Mouse (Mus musculus): ENCODE results near the gene Psmc5. TPM values are rescaled to one million over a fixed set of nuclear protein-coding genes. Genes with fewer than 3 reads are reported as not detected.
"Not testable (repeated sequence)": the region's sequence is repeated elsewhere in the genome, so short reads cannot be mapped to it uniquely, and the experiment has no call there.

The Psmc5 gene
- polyA plus RNA-seq, 1 experiment, result 19.4 TPM

GRCm38 (mm10) chr11:106220603-106221002 lies 35.4 kb upstream of the Psmc5 start:
- no peaks in the 10 kb centered on the region for H3K27me3 ChIP-seq (ENCODE audit: control insufficient read depth, insufficient read depth, low read length)
- WGBS, result 56% methylated on average over 3 of the region's 3 CpGs
- H3K4me3 ChIP-seq (ENCODE audit: low read depth, low read length), result no peak overlapping the region
- H3K27ac ChIP-seq (ENCODE audit: insufficient read depth, low read depth, low read length), result no peak overlapping the region
- peaks cover 10% of the 10 kb centered on the region for H3K36me3 ChIP-seq (ENCODE audit: control insufficient read depth, insufficient read depth, low read length)
- no peaks in the 10 kb centered on the region; the same call in 1 of the 2 replicates for H3K4me1 ChIP-seq (ENCODE audit: control insufficient read depth, insufficient read depth, insufficient read length, low read length)
- TF ChIP-seq CTCF (IDR thresholded peaks at IDR 0.05; ENCODE audit: extremely low read depth, insufficient read length, insufficient replicate concordance, low read depth, low read length) (no peak), POLR2A (IDR thresholded peaks at IDR 0.05; ENCODE audit: low read depth, low read length) (no peak)

- 75% methylated on average over 8 of the region's 8 CpGs for WGBS
- not testable (repeated sequence) for H3K27me3 ChIP-seq (ENCODE audit: control insufficient read depth, insufficient read depth, low read length); H3K4me3 ChIP-seq (ENCODE audit: low read depth, low read length); H3K27ac ChIP-seq (ENCODE audit: insufficient read depth, low read depth, low read length); H3K4me1 ChIP-seq (ENCODE audit: control insufficient read depth, insufficient read depth, insufficient read length, low read length)
- peaks cover 53% of the 10 kb centered on the region for H3K36me3 ChIP-seq (ENCODE audit: control insufficient read depth, insufficient read depth, low read length)
Observed at GRCm38 (mm10) chr11:106233978-106234377, 22.0 kb upstream of the Psmc5 start.

- H3K27ac ChIP-seq (ENCODE audit: insufficient read depth, low read depth, low read length), result no peak overlapping the region
- H3K27me3 ChIP-seq (ENCODE audit: control insufficient read depth, insufficient read depth, low read length), result no peaks in the 10 kb centered on the region
- H3K36me3 ChIP-seq (ENCODE audit: control insufficient read depth, insufficient read depth, low read length), result peaks cover 86% of the 10 kb centered on the region
- no peak; the same call in 1 of the 2 replicates for TF ChIP-seq CTCF (IDR thresholded peaks at IDR 0.05; ENCODE audit: extremely low read depth, insufficient read length, insufficient replicate concordance, low read depth, low read length)
- TF ChIP-seq POLR2A (IDR thresholded peaks at IDR 0.05; ENCODE audit: low read depth, low read length), result no peak
- WGBS, result 95% methylated on average over 1 of the region's 1 CpGs
- H3K4me3 ChIP-seq (ENCODE audit: low read depth, low read length), result no peak overlapping the region
- no peaks in the 10 kb centered on the region for H3K4me1 ChIP-seq (ENCODE audit: control insufficient read depth, insufficient read depth, insufficient read length, low read length)
Observed at GRCm38 (mm10) chr11:106246834-106247233, 9.1 kb upstream of the Psmc5 start.

GRCm38 (mm10) chr11:106249326-106249725 lies 6.6 kb upstream of the Psmc5 start:
- WGBS, result 63% methylated on average over 7 of the region's 7 CpGs
- H3K4me3 ChIP-seq (ENCODE audit: low read depth, low read length), result no peak overlapping the region
- H3K27me3 ChIP-seq (ENCODE audit: control insufficient read depth, insufficient read depth, low read length), result no peaks in the 10 kb centered on the region
- TF ChIP-seq POLR2A (IDR thresholded peaks at IDR 0.05; ENCODE audit: low read depth, low read length) (no peak), CTCF (IDR thresholded peaks at IDR 0.05; ENCODE audit: extremely low read depth, insufficient read length, insufficient replicate concordance, low read depth, low read length) (no peak)
- H3K27ac ChIP-seq (ENCODE audit: insufficient read depth, low read depth, low read length), result no peak overlapping the region
- peaks cover 75% of the 10 kb centered on the region for H3K36me3 ChIP-seq (ENCODE audit: control insufficient read depth, insufficient read depth, low read length)
- no peaks in the 10 kb centered on the region for H3K4me1 ChIP-seq (ENCODE audit: control insufficient read depth, insufficient read depth, insufficient read length, low read length)

- H3K4me3 ChIP-seq (ENCODE audit: low read depth, low read length), result no peak overlapping the region; the same call in 1 of the 2 replicates
Observed at GRCm38 (mm10) chr11:106254767-106255166, 1.2 kb upstream of the Psmc5 start.

GRCm38 (mm10) chr11:106255174-106255573 lies 780 bp upstream of the Psmc5 start:
- H3K27ac ChIP-seq (ENCODE audit: insufficient read depth, low read depth, low read length), result no peak overlapping the region
- H3K27me3 ChIP-seq (ENCODE audit: control insufficient read depth, insufficient read depth, low read length), result no peaks in the 10 kb centered on the region
- H3K4me1 ChIP-seq (ENCODE audit: control insufficient read depth, insufficient read depth, insufficient read length, low read length), result peaks cover 6% of the 10 kb centered on the region; the same call in 1 of the 2 replicates
- WGBS, result 1% methylated on average over 22 of the region's 22 CpGs
- H3K4me3 ChIP-seq (ENCODE audit: low read depth, low read length), result peak overlapping the region; percentile 77
- peaks cover 32% of the 10 kb centered on the region for H3K36me3 ChIP-seq (ENCODE audit: control insufficient read depth, insufficient read depth, low read length)
- TF ChIP-seq POLR2A (IDR thresholded peaks at IDR 0.05; ENCODE audit: low read depth, low read length), result no peak
- TF ChIP-seq CTCF (IDR thresholded peaks at IDR 0.05; ENCODE audit: extremely low read depth, insufficient read length, insufficient replicate concordance, low read depth, low read length), result no peak

More at GRCm38 (mm10) chr11:106254767-106255166, 1.2 kb upstream of the Psmc5 start:
- peaks cover 6% of the 10 kb centered on the region; the same call in 1 of the 2 replicates for H3K4me1 ChIP-seq (ENCODE audit: control insufficient read depth, insufficient read depth, insufficient read length, low read length)
- H3K27ac ChIP-seq (ENCODE audit: insufficient read depth, low read depth, low read length), result no peak overlapping the region
- WGBS, result 5% methylated on average over 2 of the region's 2 CpGs
- TF ChIP-seq POLR2A (IDR thresholded peaks at IDR 0.05; ENCODE audit: low read depth, low read length), result no peak
- TF ChIP-seq CTCF (IDR thresholded peaks at IDR 0.05; ENCODE audit: extremely low read depth, insufficient read length, insufficient replicate concordance, low read depth, low read length), result no peak
- peaks cover 36% of the 10 kb centered on the region for H3K36me3 ChIP-seq (ENCODE audit: control insufficient read depth, insufficient read depth, low read length)
- no peaks in the 10 kb centered on the region for H3K27me3 ChIP-seq (ENCODE audit: control insufficient read depth, insufficient read depth, low read length)

GRCm38 (mm10) chr11:106256775-106257174 lies 821 bp downstream of the Psmc5 start:
- Histone ChIP-seq H3K4me1 (ENCODE audit: control insufficient read depth, insufficient read depth, insufficient read length, low read length) (peaks cover 6% of the 10 kb centered on the region; the same call in 1 of the 2 replicates), H3K36me3 (ENCODE audit: control insufficient read depth, insufficient read depth, low read length) (peaks cover 29% of the 10 kb centered on the region), H3K27me3 (ENCODE audit: control insufficient read depth, insufficient read depth, low read length) (no peaks in the 10 kb centered on the region), H3K27ac (ENCODE audit: insufficient read depth, low read depth, low read length) (no peak overlapping the region), H3K4me3 (ENCODE audit: low read depth, low read length) (no peak overlapping the region; the same call in 1 of the 2 replicates)
- 48% methylated on average over 5 of the region's 5 CpGs for WGBS
- TF ChIP-seq CTCF (IDR thresholded peaks at IDR 0.05; ENCODE audit: extremely low read depth, insufficient read length, insufficient replicate concordance, low read depth, low read length) (no peak), POLR2A (IDR thresholded peaks at IDR 0.05; ENCODE audit: low read depth, low read length) (no peak)
